Mouse (Mus musculus) heart, adult 2 months (tissue): ENCODE measurements at regions not wholly inside any gene's neighbourhood (a gene's known extent, or its start where the extent isn't known, plus 50 kb on each side); places are given as distances from the start of the nearest gene placed in this dataset.
A peak's percentile ranks its signal among the peaks of the same experiment; 100 is the strongest.

Experiments
- DNase-seq, 2 experiments: peaks; one replicate each; pipeline ENCODE4 v3.0.0; 2021
- H3K27ac ChIP-seq: fragments of 200-600 bp; 2 replicates; pipeline ENCODE4 v1.8.1; 2022
- H3K27me3 ChIP-seq: fragments of 200-500 bp; 2 replicates; pipeline ENCODE4 v1.6.1; 2012; ENCODE audit warnings: mild to moderate bottlenecking, low read length, inconsistent platforms, mixed read lengths; ENCODE audit not compliant: control insufficient read depth, insufficient read depth
- H3K36me3 ChIP-seq: fragments of 200-500 bp; 2 replicates; pipeline ENCODE4 v1.6.1; 2012; ENCODE audit warnings: low read length, inconsistent platforms; ENCODE audit not compliant: control insufficient read depth, insufficient read depth
- H3K4me1 ChIP-seq: fragments of 200-500 bp; 2 replicates; pipeline ENCODE4 v1.6.1; 2011; ENCODE audit warnings: low read length; ENCODE audit not compliant: control insufficient read depth, insufficient read depth
- H3K4me3 ChIP-seq: fragments of 200-600 bp; 2 replicates; pipeline ENCODE4 v1.8.1; 2022
- H3K79me2 ChIP-seq: fragments of 200-500 bp; replicated peaks from 2 replicates; pipeline ENCODE4 v1.6.1; 2012; ENCODE audit warnings: mild to moderate bottlenecking, inconsistent platforms, low read length, moderate library complexity, mixed read lengths; ENCODE audit not compliant: control insufficient read depth, insufficient read depth
- H3K9ac ChIP-seq: fragments of 200-500 bp; 2 replicates; pipeline ENCODE4 v1.6.1; 2012; ENCODE audit warnings: low read depth, mild to moderate bottlenecking, control low read depth, inconsistent platforms, low read length, mixed read lengths
- CTCF ChIP-seq: fragments of 200-600 bp; IDR thresholded peaks from 2 replicates; pipeline ENCODE4 v1.8.1; 2022; ENCODE audit warnings: antibody characterized with exemption, mild to moderate bottlenecking, moderate library complexity
- EP300 ChIP-seq: fragments of 200-500 bp; IDR thresholded peaks from 2 replicates; pipeline ENCODE4 v1.6.1; 2011; ENCODE audit warnings: low read depth, low read length, control low read depth; ENCODE audit not compliant: insufficient read depth
- POLR2A ChIP-seq: fragments of 200-500 bp; IDR thresholded peaks from 2 replicates; pipeline ENCODE4 v1.6.1; 2011; ENCODE audit warnings: mild to moderate bottlenecking, low read depth, low read length, control low read depth; ENCODE audit not compliant: insufficient read depth
- WGBS: fragments of 180-500 bp; shearing (Covaris S2); methylation state at CpG from one replicate; pipeline ENCODE4 v1.1.7; 2018; 5-methylcytosine and 5-hydroxymethylcytosine counted together
- intact Hi-C: fragments of 180-260 bp; cut with DNase I; formaldehyde crosslinking; loops from one replicate; pipeline ENCODE4 v1.15.1; 2025

DNA sequence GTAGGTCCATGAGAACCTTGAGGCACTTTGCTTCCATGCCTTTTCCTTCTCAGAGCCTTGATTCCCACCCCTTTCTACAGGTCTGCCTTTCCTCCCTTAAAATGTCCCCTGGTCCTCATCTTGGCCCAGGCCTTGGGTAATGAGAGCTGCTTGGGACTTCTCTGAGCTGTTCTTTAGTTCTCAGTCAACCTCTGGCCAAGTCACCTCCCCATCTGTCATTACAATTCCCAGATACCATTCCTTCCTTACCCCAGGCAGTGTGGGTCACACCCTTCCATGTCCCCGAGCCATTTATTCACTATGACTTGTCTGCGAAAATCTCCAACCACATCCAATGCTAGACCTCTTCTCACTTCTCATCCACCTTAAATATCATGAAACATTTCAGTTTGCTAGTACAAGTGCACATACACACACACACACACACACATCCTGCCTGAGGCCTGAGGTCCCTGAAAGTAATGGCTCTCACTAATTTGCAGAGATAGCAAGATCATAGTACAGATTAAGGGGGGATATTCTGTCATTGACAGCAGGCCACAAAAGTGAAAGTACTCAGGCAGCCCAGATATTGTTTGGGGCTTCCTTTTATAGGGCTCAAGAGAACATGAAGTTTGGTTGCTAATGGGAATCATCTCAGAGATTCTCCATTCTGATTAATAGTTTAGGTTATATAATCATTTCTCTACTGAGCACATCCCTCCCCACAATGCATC is 317.3 kb upstream of the Jarid2 start:
- DNase-seq, result no peak
- H3K79me2 ChIP-seq, result no peaks in the 10 kb centered on the region
- H3K36me3 ChIP-seq, result peaks cover 5% of the 10 kb centered on the region
- H3K4me1 ChIP-seq, result peaks cover 13% of the 10 kb centered on the region
- TF ChIP-seq POLR2A, result no peak
- TF ChIP-seq CTCF, result no peak
- TF ChIP-seq EP300, result no peak
- no peak overlapping the region for H3K27ac ChIP-seq
- no peak overlapping the region for H3K9ac ChIP-seq
- H3K27me3 ChIP-seq, result no peaks in the 10 kb centered on the region
- intact Hi-C loops, result loop anchor here (5.0 kb wide), 1 partner anchor 320 kb away; no protein-coding TSS in a partner anchor
- H3K4me3 ChIP-seq, result no peak overlapping the region
- 73% methylated on average over 2 of the region's 2 CpGs for WGBS

DNA sequence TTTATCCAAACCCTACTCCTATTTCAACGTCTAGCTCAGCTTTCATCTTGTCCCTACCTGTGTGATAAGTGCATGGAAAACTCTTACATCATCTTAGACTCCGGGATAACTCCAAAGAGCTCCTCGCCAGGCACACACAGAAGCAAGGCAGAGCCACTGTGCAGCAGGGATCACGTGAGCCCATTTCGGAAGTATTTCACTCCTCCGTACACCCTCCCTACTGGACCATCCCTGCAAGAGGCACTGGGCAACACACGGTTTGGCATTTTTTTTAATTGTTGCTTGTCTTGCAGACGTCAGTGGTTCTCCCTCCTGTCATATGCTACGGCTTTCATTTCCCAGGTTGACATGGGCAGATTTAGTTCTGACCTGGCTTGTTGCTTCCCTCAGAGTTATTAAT is 316.0 kb upstream of the Jarid2 start:
- 48% methylated on average over 9 of the region's 9 CpGs for WGBS
- intact Hi-C loops, result loop anchor here (5.0 kb wide), 1 partner anchor 319 kb away; no protein-coding TSS in a partner anchor
- TF ChIP-seq EP300 (no peak), CTCF (no peak), POLR2A (no peak)

DNA sequence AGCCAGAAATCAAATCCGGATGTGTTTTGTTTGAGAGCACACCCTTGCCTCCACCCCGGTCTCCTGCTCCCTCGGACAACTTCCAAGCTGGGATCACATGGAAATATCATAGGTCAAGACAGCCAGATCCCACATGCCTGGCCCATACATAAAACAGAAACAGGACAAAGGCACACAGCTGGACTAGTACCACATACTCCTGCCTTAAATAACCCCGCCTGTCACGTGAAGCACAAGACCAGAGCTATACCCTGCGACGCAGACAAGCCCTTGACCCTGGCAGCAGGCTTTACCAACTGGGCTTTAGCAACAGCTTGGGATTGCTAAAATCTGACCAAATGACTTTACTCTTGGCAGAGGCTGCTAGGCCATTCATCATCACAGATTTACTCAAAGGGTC is 313.3 kb upstream of the Jarid2 start:
- no peaks in the 10 kb centered on the region for H3K79me2 ChIP-seq
- TF ChIP-seq POLR2A (no peak), EP300 (peak; percentile 83; the same call in 1 of the 2 replicates), CTCF (no peak)
- no peak overlapping the region for H3K9ac ChIP-seq
- DNase-seq, result peak; percentile 57 to 60
- H3K36me3 ChIP-seq, result peaks cover 3% of the 10 kb centered on the region
- 24% methylated on average over 7 of the region's 7 CpGs for WGBS
- peak overlapping the region; percentile 45 for H3K27ac ChIP-seq
- H3K27me3 ChIP-seq, result no peaks in the 10 kb centered on the region
- intact Hi-C loops, result loop anchor here (5.0 kb wide), 3 partner anchors 66 to 554 kb away; no protein-coding TSS in a partner anchor
- no peak overlapping the region for H3K4me3 ChIP-seq
- peaks cover 9% of the 10 kb centered on the region for H3K4me1 ChIP-seq

More for the DNA sequence above, 316.0 kb upstream of the Jarid2 start:
- H3K79me2 ChIP-seq, result no peaks in the 10 kb centered on the region
- no peak for DNase-seq
- H3K27me3 ChIP-seq, result no peaks in the 10 kb centered on the region
- H3K4me1 ChIP-seq, result peaks cover 13% of the 10 kb centered on the region
- peaks cover 5% of the 10 kb centered on the region for H3K36me3 ChIP-seq
- H3K9ac ChIP-seq, result 0 out of 2 replicates have a peak overlapping the region, but pooled peaks have one; percentile 26
- H3K4me3 ChIP-seq, result no peak overlapping the region
- H3K27ac ChIP-seq, result no peak overlapping the region; the same call in 1 of the 2 replicates

- H3K4me1 ChIP-seq, result peaks cover 9% of the 10 kb centered on the region
- no peak overlapping the region for H3K9ac ChIP-seq
- intact Hi-C loops, result loop anchor here (5.0 kb wide), 3 partner anchors 65 to 555 kb away; no protein-coding TSS in a partner anchor
- no peak overlapping the region for H3K27ac ChIP-seq
- H3K36me3 ChIP-seq, result peaks cover 3% of the 10 kb centered on the region
- H3K79me2 ChIP-seq, result no peaks in the 10 kb centered on the region
- H3K27me3 ChIP-seq, result no peaks in the 10 kb centered on the region
- DNase-seq, result no peak
- no peak overlapping the region for H3K4me3 ChIP-seq
- WGBS, result 52% methylated on average over 8 of the region's 8 CpGs
- no peak for TF ChIP-seq EP300
These were observed 312.3 kb upstream of the Jarid2 start for GRCm38 (mm10) chr13:44416986-44417385.

GRCm38 (mm10) chr13:44419056-44419455 is 310.2 kb upstream of the Jarid2 start:
- intact Hi-C loops, result loop anchor here (5.0 kb wide), 3 partner anchors 63 to 557 kb away; no protein-coding TSS in a partner anchor

More at GRCm38 (mm10) chr13:44419056-44419455, 310.2 kb upstream of the Jarid2 start:
- 84% methylated on average over 8 of the region's 8 CpGs for WGBS
- Histone ChIP-seq H3K4me3 (no peak overlapping the region), H3K79me2 (no peaks in the 10 kb centered on the region), H3K9ac (no peak overlapping the region), H3K36me3 (peaks cover 3% of the 10 kb centered on the region), H3K27me3 (no peaks in the 10 kb centered on the region), H3K4me1 (peaks cover 7% of the 10 kb centered on the region), H3K27ac (no peak overlapping the region)
- DNase-seq, result no peak
- TF ChIP-seq POLR2A (no peak), CTCF (no peak), EP300 (no peak)
